Mouse (Mus musculus) intestine, embryonic 14.5 days (tissue): Measurements from ENCODE around the gene Adssl1. TPM values are rescaled to one million over a fixed set of nuclear protein-coding genes. Genes with fewer than 3 reads are reported as not detected.

Experiments used
- ATAC-seq: fragments of 200-750 bp; cut with Nextera tagmentation; replicated peaks from 2 replicates; pipeline ENCODE4 v1.8.0; 2017; ENCODE audit warnings: low read depth, moderate number of reproducible peaks, moderate TSS enrichment, moderate library complexity; ENCODE audit not compliant: low FRiP score, low TSS enrichment
- DNase-seq: peaks from one replicate; pipeline ENCODE4 v3.0.0-alpha.2; 2018; ENCODE audit warnings: low spot score
- H3K27ac ChIP-seq: fragments of 300-500 bp; sonication (generic); 2 replicates; pipeline ENCODE4 v1.5.1; 2014; ENCODE audit warnings: low read depth, mild to moderate bottlenecking, control low read depth
- H3K27me3 ChIP-seq: fragments of 300-500 bp; sonication (generic); replicated peaks from 2 replicates; pipeline ENCODE4 v1.6.1; 2014; ENCODE audit warnings: low read length, control low read depth; ENCODE audit not compliant: control insufficient read depth, insufficient read depth
- H3K36me3 ChIP-seq: fragments of 300-500 bp; sonication (generic); 2 replicates; pipeline ENCODE4 v1.6.1; 2014; ENCODE audit warnings: low read length, control low read depth; ENCODE audit not compliant: control insufficient read depth, insufficient read depth
- H3K4me1 ChIP-seq: fragments of 300-500 bp; sonication (generic); replicated peaks from 2 replicates; pipeline ENCODE4 v1.6.1; 2014; ENCODE audit warnings: low read length, control low read depth, mixed read lengths; ENCODE audit not compliant: control insufficient read depth, insufficient read depth
- H3K4me2 ChIP-seq: fragments of 300-500 bp; sonication (generic); 2 replicates; pipeline ENCODE4 v1.6.1; 2014; ENCODE audit warnings: low read length
- H3K4me3 ChIP-seq: fragments of 300-500 bp; sonication (generic); 2 replicates; pipeline ENCODE4 v1.5.1; 2014; ENCODE audit warnings: low read depth, low read length, control low read depth, mixed read lengths
- H3K9ac ChIP-seq: fragments of 300-500 bp; sonication (generic); 2 replicates; pipeline ENCODE4 v1.6.1; 2014; ENCODE audit warnings: mild to moderate bottlenecking, low read length
- H3K9me3 ChIP-seq: fragments of 300-500 bp; sonication (generic); 2 replicates; pipeline ENCODE4 v1.6.1; 2016; ENCODE audit warnings: low read length, control low read depth; ENCODE audit not compliant: control insufficient read depth
- WGBS: fragments of 180-500 bp; shearing (Covaris S2); extraction: QIAGEN DNeasy Blood & Tissue Kit; methylation state at CpG from one replicate; pipeline ENCODE4 v1.1.7; 2014; 5-methylcytosine and 5-hydroxymethylcytosine counted together
- polyA plus RNA-seq: library from polyadenylated mRNA; unstranded; fragments of >200 nt; fragmentation: Nextera tagmentation; extraction: Ambion mirVana; gene quantifications from 2 replicates; pipeline ENCODE4 v1.2.1, GENCODE M21; 2014

Gene Adssl1
- polyA plus RNA-seq, 1 experiment from 2014 or later: 1.8 TPM

GRCm38 (mm10) chr12:112579926-112580325, 39.9 kb upstream of the Adssl1 start:
- H3K4me1 ChIP-seq: peaks cover 44% of the 10 kb centered on the region
- 72% methylated on average over 8 of the region's 8 CpGs for WGBS

DNA sequence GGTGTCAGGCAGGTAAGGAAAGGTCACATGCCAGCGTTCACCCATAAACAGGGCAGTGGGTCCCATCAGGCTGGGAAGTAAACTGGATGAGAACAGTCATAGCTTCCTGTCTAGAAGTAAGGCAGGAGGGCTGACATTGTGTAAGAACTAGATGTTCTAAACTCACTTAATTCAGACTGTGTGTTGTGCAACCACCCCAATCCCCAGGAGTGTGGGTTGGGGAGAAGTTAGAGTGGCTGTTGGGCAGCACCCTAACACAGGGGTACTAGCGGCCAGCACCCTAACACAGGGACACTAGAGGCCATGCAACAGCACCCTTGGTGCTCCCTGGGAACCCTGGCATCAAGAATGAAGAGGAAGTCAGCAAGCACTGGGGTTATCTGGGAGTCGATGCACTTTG, 38.7 kb upstream of the Adssl1 start:
- 78% methylated on average over 3 of the region's 3 CpGs for WGBS
- H3K9me3 ChIP-seq: no peaks in the 10 kb centered on the region
- no peak overlapping the region for H3K9ac ChIP-seq

More at GRCm38 (mm10) chr12:112579926-112580325, 39.9 kb upstream of the Adssl1 start:
- Histone ChIP-seq H3K4me2 (no peak overlapping the region), H3K9ac (no peak overlapping the region), H3K4me3 (no peak overlapping the region), H3K27me3 (no peaks in the 10 kb centered on the region), H3K27ac (no peak overlapping the region), H3K9me3 (no peaks in the 10 kb centered on the region), H3K36me3 (no peaks in the 10 kb centered on the region)
- DNase-seq (no peak), ATAC-seq (no peak)

GRCm38 (mm10) chr12:112584954-112585353, 34.9 kb upstream of the Adssl1 start:
- no peak overlapping the region for H3K4me2 ChIP-seq
- no peaks in the 10 kb centered on the region for H3K9me3 ChIP-seq
- peaks cover 4% of the 10 kb centered on the region; the same call in 1 of the 2 replicates for H3K27me3 ChIP-seq
- H3K4me1 ChIP-seq: peaks cover 19% of the 10 kb centered on the region
- no peak for ATAC-seq
- no peaks in the 10 kb centered on the region for H3K36me3 ChIP-seq
- WGBS: 57% methylated on average over 7 of the region's 7 CpGs
- H3K27ac ChIP-seq: no peak overlapping the region
- H3K9ac ChIP-seq: no peak overlapping the region
- DNase-seq: no peak
- H3K4me3 ChIP-seq: no peak overlapping the region

More for the DNA sequence above, 38.7 kb upstream of the Adssl1 start:
- Histone ChIP-seq H3K4me3 (no peak overlapping the region), H3K4me2 (no peak overlapping the region), H3K27me3 (no peaks in the 10 kb centered on the region), H3K27ac (no peak overlapping the region), H3K4me1 (peaks cover 37% of the 10 kb centered on the region), H3K36me3 (no peaks in the 10 kb centered on the region)
- DNase-seq (no peak), ATAC-seq (no peak)

DNA sequence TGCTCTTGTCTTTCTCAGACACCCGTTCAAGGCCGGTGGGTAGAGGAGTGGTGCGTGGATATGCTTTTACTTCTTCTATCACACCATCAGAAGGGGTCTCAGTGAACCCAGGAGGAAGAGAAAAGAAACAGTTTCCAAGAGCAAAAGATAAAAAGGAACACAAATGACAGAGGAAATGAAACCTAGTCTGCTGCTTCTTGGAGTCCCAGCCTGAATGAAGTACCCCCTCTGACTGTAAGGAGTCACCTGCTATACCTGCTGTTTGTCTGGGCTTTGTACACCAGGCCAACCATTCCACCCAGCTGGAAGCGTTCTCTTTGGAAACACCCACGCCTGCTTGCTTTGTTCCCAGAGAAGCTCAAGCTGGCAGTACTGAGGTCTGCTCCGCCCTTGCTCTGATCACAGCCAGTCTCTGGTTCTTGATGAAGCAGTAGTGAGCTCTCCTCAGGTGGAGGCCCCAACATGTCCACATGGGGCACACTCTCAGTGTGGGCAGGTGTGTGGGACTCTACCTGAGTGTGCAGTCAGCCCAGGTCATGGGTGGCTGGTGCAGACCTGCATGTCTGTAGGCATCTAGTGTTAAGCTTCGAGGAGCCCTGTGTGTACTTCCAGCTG, 33.8 kb upstream of the Adssl1 start:
- ATAC-seq: no peak
- peaks cover 17% of the 10 kb centered on the region for H3K4me1 ChIP-seq
- no peak for DNase-seq
- peaks cover 4% of the 10 kb centered on the region; the same call in 1 of the 2 replicates for H3K27me3 ChIP-seq
- WGBS: 79% methylated on average over 7 of the region's 7 CpGs
- H3K9me3 ChIP-seq: no peaks in the 10 kb centered on the region
- H3K4me3 ChIP-seq: no peak overlapping the region
- no peak overlapping the region for H3K9ac ChIP-seq
- H3K36me3 ChIP-seq: no peaks in the 10 kb centered on the region
- H3K4me2 ChIP-seq: no peak overlapping the region
- no peak overlapping the region for H3K27ac ChIP-seq

- ATAC-seq (no peak), DNase-seq (no peak)
- peak overlapping the region; percentile 91 for H3K4me2 ChIP-seq
- H3K4me3 ChIP-seq: no peak overlapping the region
- H3K4me1 ChIP-seq: peaks cover 17% of the 10 kb centered on the region
- no peak overlapping the region for H3K9ac ChIP-seq
- 61% methylated on average over 14 of the region's 14 CpGs for WGBS
- H3K9me3 ChIP-seq: no peaks in the 10 kb centered on the region
- no peak overlapping the region for H3K27ac ChIP-seq
- peaks cover 4% of the 10 kb centered on the region; the same call in 1 of the 2 replicates for H3K27me3 ChIP-seq
- no peaks in the 10 kb centered on the region for H3K36me3 ChIP-seq
These were observed 32.4 kb upstream of the Adssl1 start for GRCm38 (mm10) chr12:112587125-112588124.

DNA sequence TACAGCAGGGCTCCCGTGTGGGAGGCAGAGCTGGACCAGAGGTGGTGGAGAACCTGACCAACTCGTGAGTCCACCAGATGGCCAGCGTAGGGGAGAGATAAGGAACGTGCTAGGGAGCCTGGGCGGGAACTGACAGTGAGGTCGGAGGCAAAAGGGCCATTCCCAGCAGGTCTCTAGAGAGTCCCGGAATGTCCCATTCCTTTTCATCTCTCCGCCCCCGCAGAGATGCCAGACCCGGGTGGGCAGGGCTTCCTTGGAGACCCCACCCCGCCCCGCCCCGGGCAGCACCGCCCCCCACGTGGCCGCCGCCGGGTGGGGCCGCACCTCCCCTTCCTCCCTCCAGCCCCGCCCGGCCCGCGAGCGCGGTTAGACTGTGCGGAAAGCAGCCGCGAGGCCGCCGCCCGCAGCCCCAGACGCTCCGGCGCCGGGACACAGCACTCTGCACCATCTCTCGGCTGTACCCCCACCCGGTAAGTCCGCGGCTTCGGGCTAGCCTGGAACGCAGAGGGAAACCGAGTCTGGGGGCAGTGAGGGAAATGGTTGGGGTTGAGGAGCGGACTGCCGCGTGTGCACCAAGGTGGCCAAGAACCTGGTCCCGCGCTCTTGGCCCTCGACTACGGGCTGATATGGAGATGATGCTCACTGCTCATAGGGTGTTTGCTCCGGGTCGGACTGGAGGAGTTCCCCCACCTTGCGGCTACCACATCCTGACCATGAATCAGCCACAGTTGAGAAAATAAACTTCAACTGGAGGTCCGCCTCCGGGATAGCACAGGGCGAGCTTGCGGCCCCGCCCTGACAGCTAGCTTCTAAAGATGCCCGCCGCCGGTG, 31.2 kb upstream of the Adssl1 start, which contains the start of gene Inf2:
Gene Inf2, plus strand, starts transcription at position 359 of the 831 bp plus-strand sequence.
- no peaks in the 10 kb centered on the region for H3K9me3 ChIP-seq
- DNase-seq (peak; percentile 83), ATAC-seq (peak; percentile 85)
- under 1% methylated on average over 53 of the region's 60 CpGs for WGBS
- no peaks in the 10 kb centered on the region for H3K36me3 ChIP-seq
- no peak within 1 kb of the TSS for H3K27ac ChIP-seq
- H3K4me3 ChIP-seq: peak within 1 kb of the TSS; percentile 61
- peak within 1 kb of the TSS; percentile 57 for H3K9ac ChIP-seq
- H3K27me3 ChIP-seq: peaks cover 4% of the 10 kb centered on the region; the same call in 1 of the 2 replicates
- H3K4me1 ChIP-seq: peaks cover 19% of the 10 kb centered on the region
- peak within 1 kb of the TSS; percentile 91 for H3K4me2 ChIP-seq

GRCm38 (mm10) chr12:112589491-112590191, 30.2 kb upstream of the Adssl1 start:
- Histone ChIP-seq H3K4me1 (peaks cover 29% of the 10 kb centered on the region), H3K4me3 (peak overlapping the region; percentile 61; the same call in 1 of the 2 replicates), H3K9me3 (no peaks in the 10 kb centered on the region), H3K27ac (no peak overlapping the region), H3K27me3 (peaks cover 4% of the 10 kb centered on the region; the same call in 1 of the 2 replicates), H3K4me2 (peak overlapping the region; percentile 91), H3K9ac (no peak overlapping the region), H3K36me3 (no peaks in the 10 kb centered on the region)
- no peak for ATAC-seq
- DNase-seq: no peak
- whole genome bisulfite sequencing: 62% methylated on average over 8 of the region's 8 CpGs
